Mouse (Mus musculus) liver (tissue): Measurements from ENCODE around the gene Laptm4a.

ENCODE experiments used
- DNase-seq: peaks from one replicate; pipeline ENCODE4 v3.0.0-alpha.2; 2020; ENCODE audit warnings: mixed read lengths

Gene Laptm4a

GRCm38 (mm10) chr12:8921394-8922368, at the start of gene Laptm4a:
TSS of gene Laptm4a (plus strand) at chr12:8921664.
- peak; percentile 96 for DNase-seq

- DNase-seq: no peak
Measured at GRCm38 (mm10) chr12:8875583-8875982, 45.9 kb upstream of the Laptm4a start.

- peak; percentile 38 for DNase-seq
Measured at GRCm38 (mm10) chr12:8876865-8877264, 44.6 kb upstream of the Laptm4a start.

GRCm38 (mm10) chr12:8877413-8877812, 44.1 kb upstream of the Laptm4a start:
- DNase-seq: no peak

GRCm38 (mm10) chr12:8878752-8879151, 42.7 kb upstream of the Laptm4a start:
- DNase-seq: no peak

GRCm38 (mm10) chr12:8879389-8879788, 42.1 kb upstream of the Laptm4a start:
- no peak for DNase-seq

- peak; percentile 38 for DNase-seq
Measured at GRCm38 (mm10) chr12:8881736-8882135, 39.7 kb upstream of the Laptm4a start.

- DNase-seq: no peak
Measured at GRCm38 (mm10) chr12:8882376-8882775, 39.1 kb upstream of the Laptm4a start.

GRCm38 (mm10) chr12:8884426-8885145, 36.9 kb upstream of the Laptm4a start:
- no peak for DNase-seq

GRCm38 (mm10) chr12:8885146-8885543, 36.3 kb upstream of the Laptm4a start:
- no peak for DNase-seq

- DNase-seq: no peak
Measured at GRCm38 (mm10) chr12:8885950-8886349, 35.5 kb upstream of the Laptm4a start.

- no peak for DNase-seq
Measured at GRCm38 (mm10) chr12:8888445-8888844, 33.0 kb upstream of the Laptm4a start.

- DNase-seq: peak; percentile 68
Measured at GRCm38 (mm10) chr12:8889117-8889665, 32.3 kb upstream of the Laptm4a start.

GRCm38 (mm10) chr12:8892876-8893532, 28.5 kb upstream of the Laptm4a start:
- DNase-seq: no peak

- DNase-seq: no peak
Measured at GRCm38 (mm10) chr12:8897140-8897539, 24.3 kb upstream of the Laptm4a start.

GRCm38 (mm10) chr12:8898879-8899785, 22.3 kb upstream of the Laptm4a start:
- DNase-seq: no peak

- no peak for DNase-seq
Measured at GRCm38 (mm10) chr12:8900107-8900698, 21.3 kb upstream of the Laptm4a start.

GRCm38 (mm10) chr12:8900919-8901663, 20.4 kb upstream of the Laptm4a start:
- peak; percentile 23 for DNase-seq

- no peak for DNase-seq
Measured at GRCm38 (mm10) chr12:8901934-8902333, 19.5 kb upstream of the Laptm4a start.

GRCm38 (mm10) chr12:8902479-8902878, 19.0 kb upstream of the Laptm4a start:
- no peak for DNase-seq
